9 mouse cellular contexts compared by ENCODE assay signal in genomic region chr2:27121626-27122355, GRCm38 (mm10). TPM values are rescaled to one million over a fixed set of nuclear protein-coding genes. Genes with fewer than 3 reads are reported as not detected.
DNase-seq lines count a peak whose midpoint lies in the region; ATAC-seq lines count a peak whose summit lies in the region.
"Had no signal": no experiment of that assay in that cellular context is flagged by ENCODE, and none has a peak within 500 bp of the region (broad histone marks: within the 10 kb centered on the region; RNA-seq: fewer than 3 reads in every experiment).

No protein-coding gene starts in this region.

- no peak overlapping the region for H3K4me2 ChIP-seq in kidney, embryonic 16.5 days (replicated peaks; ENCODE audit: low read depth, low read length)
- H3K4me2 ChIP-seq in embryonic facial prominence, embryonic 15.5 days (replicated peaks): 0 out of 2 replicates have a peak overlapping the region, but pooled peaks have one; percentile 8
- H3K4me2 ChIP-seq in neural tube, embryonic 15.5 days: no peak overlapping the region

- peaks cover 7% of the 10 kb centered on the region; the same call in 1 of the 2 replicates for H3K4me1 ChIP-seq in kidney, embryonic 16.5 days (ENCODE audit: insufficient read depth, low read length)
- H3K4me1 ChIP-seq in embryonic facial prominence, embryonic 15.5 days: peaks cover 37% of the 10 kb centered on the region
- peaks cover 81% of the 10 kb centered on the region for H3K4me1 ChIP-seq in limb, embryonic 10.5 days
- H3K4me1 ChIP-seq in neural tube, embryonic 15.5 days: peaks cover 41% of the 10 kb centered on the region

- H3K4me3 ChIP-seq in kidney, embryonic 16.5 days (ENCODE audit: low read length): no peak overlapping the region
- H3K4me3 ChIP-seq in embryonic facial prominence, embryonic 15.5 days (replicated peaks): no peak overlapping the region
- H3K4me3 ChIP-seq in limb, embryonic 10.5 days: peak overlapping the region; percentile 36
- no peak overlapping the region for H3K4me3 ChIP-seq in neural tube, embryonic 15.5 days (replicated peaks)

- no peak overlapping the region for H3K27ac ChIP-seq in kidney, embryonic 16.5 days (ENCODE audit: low read length)
- H3K27ac ChIP-seq in embryonic facial prominence, embryonic 15.5 days (replicated peaks): 0 out of 2 replicates have a peak overlapping the region, but pooled peaks have one; percentile 12
- peak overlapping the region; percentile 88 for H3K27ac ChIP-seq in limb, embryonic 10.5 days
- peak overlapping the region; percentile 28 for H3K27ac ChIP-seq in neural tube, embryonic 15.5 days (replicated peaks)

- no peaks in the 10 kb centered on the region for H3K27me3 ChIP-seq in kidney, embryonic 16.5 days (ENCODE audit: insufficient read depth, low read length)
- H3K27me3 ChIP-seq in embryonic facial prominence, embryonic 15.5 days: no peaks in the 10 kb centered on the region
- 0 out of 2 replicates have a peak, but pooled peaks cover 7% of the 10 kb centered on the region for H3K27me3 ChIP-seq in limb, embryonic 10.5 days (ENCODE audit: low read depth, poor library complexity, severe bottlenecking)
- H3K27me3 ChIP-seq in neural tube, embryonic 15.5 days (replicated peaks): 0 out of 2 replicates have a peak, but pooled peaks cover 2% of the 10 kb centered on the region

- 0 out of 2 replicates have a peak, but pooled peaks have one; percentile 49 for ATAC-seq in kidney, embryonic 16.5 days (ENCODE audit: low FRiP score, low TSS enrichment)
- ATAC-seq in embryonic facial prominence, embryonic 15.5 days (ENCODE audit: insufficient number of reproducible peaks, low FRiP score, low TSS enrichment, low read depth): peak; percentile 68; the same call in 1 of the 2 replicates
- peak; percentile 42; the same call in 1 of the 2 replicates for ATAC-seq in neural tube, embryonic 15.5 days (ENCODE audit: low FRiP score)

- no peaks in the 10 kb centered on the region for H3K36me3 ChIP-seq in kidney, embryonic 16.5 days (ENCODE audit: insufficient read depth, low read length)
- no peaks in the 10 kb centered on the region for H3K36me3 ChIP-seq in embryonic facial prominence, embryonic 15.5 days
- H3K36me3 ChIP-seq in limb, embryonic 10.5 days: no peaks in the 10 kb centered on the region
- H3K36me3 ChIP-seq in neural tube, embryonic 15.5 days: no peaks in the 10 kb centered on the region

- H3K9me3 ChIP-seq in kidney, embryonic 16.5 days (ENCODE audit: low read length): no peaks in the 10 kb centered on the region
- no peaks in the 10 kb centered on the region for H3K9me3 ChIP-seq in embryonic facial prominence, embryonic 15.5 days (replicated peaks)
- no peaks in the 10 kb centered on the region for H3K9me3 ChIP-seq in limb, embryonic 10.5 days (replicated peaks)
- H3K9me3 ChIP-seq in neural tube, embryonic 15.5 days (replicated peaks): no peaks in the 10 kb centered on the region

- 9% methylated on average over 9 of the region's 9 CpGs for WGBS in kidney, embryonic 16.5 days
- 13% methylated on average over 9 of the region's 9 CpGs for WGBS in embryonic facial prominence, embryonic 15.5 days
- WGBS in limb, embryonic 10.5 days: 9% methylated on average over 9 of the region's 9 CpGs
- 8% methylated on average over 9 of the region's 9 CpGs for WGBS in neural tube, embryonic 15.5 days

- no peak for DNase-seq in kidney, adult 9 months
- peak; percentile 11 for DNase-seq in adipocyte (ENCODE audit: low spot score)
- peak; percentile 87 for DNase-seq in limb, embryonic 10.5 days (ENCODE audit: low spot score)
- DNase-seq in right cerebral cortex, postnatal 14 days: no peak
- no peak for DNase-seq in adrenal gland, adult 2 months

- H3K9ac ChIP-seq in kidney, embryonic 16.5 days (replicated peaks; ENCODE audit: low read length): no peak overlapping the region
- no peak overlapping the region for H3K9ac ChIP-seq in embryonic facial prominence, embryonic 15.5 days
- no peak overlapping the region for H3K9ac ChIP-seq in neural tube, embryonic 15.5 days (replicated peaks)

RNA-seq across cellular contexts. Expression of gene Fam163b, which starts 20.5 kb away (rescaled TPM):
- polyA plus RNA-seq in kidney, embryonic 16.5 days (2015; fragmentation: Nextera tagmentation; extraction: Ambion mirVana): 0.08 and 0.14 TPM in 2 replicates
- polyA plus RNA-seq in embryonic facial prominence, embryonic 15.5 days (2015; fragmentation: Nextera tagmentation; extraction: Ambion mirVana): 0.12 and 0.31 TPM in 2 replicates
- 0.48 and 0.79 TPM in 2 replicates for polyA plus RNA-seq in limb, embryonic 10.5 days (2016; fragmentation: Nextera tagmentation; extraction: Ambion mirVana)
- 10.1 and 10.3 TPM in 2 replicates for polyA plus RNA-seq in neural tube, embryonic 15.5 days (2015; fragmentation: Nextera tagmentation; extraction: Ambion mirVana)
- 1 to 10 TPM; 2.1 to 2.9 TPM for total RNA-seq in adrenal gland, adult 2 months (2021)
- polyA plus RNA-seq in adrenal gland, adult 2 months (2012; rRNA removed): 1.4 and 1.5 TPM in 2 replicates

RNA-seq across cellular contexts. Expression of gene Adamtsl2, which starts 42.6 kb away (rescaled TPM):
- polyA plus RNA-seq in kidney, embryonic 16.5 days (2015; fragmentation: Nextera tagmentation; extraction: Ambion mirVana): 1.6 and 2.0 TPM in 2 replicates
- 3.8 and 5.0 TPM in 2 replicates for polyA plus RNA-seq in embryonic facial prominence, embryonic 15.5 days (2015; fragmentation: Nextera tagmentation; extraction: Ambion mirVana)
- polyA plus RNA-seq in limb, embryonic 10.5 days (2016; fragmentation: Nextera tagmentation; extraction: Ambion mirVana): 3.5 and 9.1 TPM in 2 replicates
- 7.2 and 7.7 TPM in 2 replicates for polyA plus RNA-seq in neural tube, embryonic 15.5 days (2015; fragmentation: Nextera tagmentation; extraction: Ambion mirVana)
- 10 to 100 TPM; 24.8 to 25.4 TPM for total RNA-seq in adrenal gland, adult 2 months (2021)
- polyA plus RNA-seq in adrenal gland, adult 2 months (2012; rRNA removed): 20.9 and 28.5 TPM in 2 replicates

RNA-seq across cellular contexts. Expression of gene Dbh, which starts 43.2 kb away (rescaled TPM):
- polyA plus RNA-seq in kidney, embryonic 16.5 days (2015; fragmentation: Nextera tagmentation; extraction: Ambion mirVana): 3.0 and 7.1 TPM in 2 replicates
- 0.55 and 1.1 TPM in 2 replicates for polyA plus RNA-seq in embryonic facial prominence, embryonic 15.5 days (2015; fragmentation: Nextera tagmentation; extraction: Ambion mirVana)
- polyA plus RNA-seq in limb, embryonic 10.5 days (2016; fragmentation: Nextera tagmentation; extraction: Ambion mirVana): not detected in 2 replicates
- polyA plus RNA-seq in neural tube, embryonic 15.5 days (2015; fragmentation: Nextera tagmentation; extraction: Ambion mirVana): 0.29 and 0.37 TPM in 2 replicates
- 100 to 1,000 TPM; 348 to 637 TPM for total RNA-seq in adrenal gland, adult 2 months (2021)
- 306 and 321 TPM in 2 replicates for polyA plus RNA-seq in adrenal gland, adult 2 months (2012; rRNA removed)

RNA-seq across cellular contexts. Expression of gene Mymk, which starts 49.8 kb away (rescaled TPM):
- 1.5 and 1.6 TPM in 2 replicates for polyA plus RNA-seq in kidney, embryonic 16.5 days (2015; fragmentation: Nextera tagmentation; extraction: Ambion mirVana)
- polyA plus RNA-seq in embryonic facial prominence, embryonic 15.5 days (2015; fragmentation: Nextera tagmentation; extraction: Ambion mirVana): 63.7 and 71.1 TPM in 2 replicates
- polyA plus RNA-seq in limb, embryonic 10.5 days (2016; fragmentation: Nextera tagmentation; extraction: Ambion mirVana): 0.16 and 1.5 TPM in 2 replicates
- 2.5 and 3.4 TPM in 2 replicates for polyA plus RNA-seq in neural tube, embryonic 15.5 days (2015; fragmentation: Nextera tagmentation; extraction: Ambion mirVana)
- not detected for total RNA-seq in adrenal gland, adult 2 months (2021)
- polyA plus RNA-seq in adrenal gland, adult 2 months (2012; rRNA removed): 0.08 TPM in 1 of 2 replicates, not detected in the other
- polyA plus RNA-seq: small intestine, adult 2 months had no signal

Comparison
In these comparisons a context has a peak if more than half of its experiments do, and no peak if none do; other contexts are left out.
1. DNase-seq: peak in adipocyte (single experiment) and limb, embryonic 10.5 days (single experiment); none in kidney, adult 9 months (single experiment), right cerebral cortex, postnatal 14 days (single experiment) and adrenal gland, adult 2 months (single experiment).
2. RNA of gene Dbh, which starts 43.2 kb away (polyA plus RNA-seq): 306 to 321 TPM in adrenal gland, adult 2 months; 3.0 to 7.1 TPM in kidney, embryonic 16.5 days, 0.55 to 1.1 TPM in embryonic facial prominence, embryonic 15.5 days, 0.29 to 0.37 TPM in neural tube, embryonic 15.5 days and not detected in limb, embryonic 10.5 days; every median in the first group is over 10 times any median in the second.
3. Peak in every context shown above with its lines, with median percentiles within 50 percentile points of each other: ATAC-seq.